Mouse (Mus musculus) hindbrain, embryonic 10.5 days (tissue): ENCODE data around the gene Map3k5. TPM values are rescaled to one million over a fixed set of nuclear protein-coding genes. Genes with fewer than 3 reads are reported as not detected.

Experiments
- polyA plus RNA-seq: library from polyadenylated mRNA; unstranded; fragments of >200 nt; fragmentation: Nextera tagmentation; extraction: Ambion mirVana; gene quantifications from 2 replicates; pipeline ENCODE4 v1.2.1, GENCODE M21; 2016

The Map3k5 gene
- polyA plus RNA-seq, 1 experiment from 2014 or later: 0.55 TPM

Other genes with a start within 250 kb of the Map3k5 start
- 0.14 TPM in 1 of 2 replicates, not detected in the other for gene Il20ra, start 221.9 kb upstream of the Map3k5 start, polyA plus RNA-seq
- 0.71 and 0.78 TPM in 2 replicates for gene Slc35d3, start 83.0 kb upstream of the Map3k5 start, polyA plus RNA-seq
- gene Pex7, start 26.8 kb upstream of the Map3k5 start, polyA plus RNA-seq: 31.7 and 33.0 TPM in 2 replicates
- 8.9 and 10.0 TPM in 2 replicates for gene Map7, start 214.0 kb downstream of the Map3k5 start, polyA plus RNA-seq